Mouse (Mus musculus): ENCODE measurements around the gene Aqp3. TPM values are rescaled to one million over a fixed set of nuclear protein-coding genes. Genes with fewer than 3 reads are reported as not detected.
"Not testable (repeated sequence)": the region's sequence is repeated elsewhere in the genome, so short reads cannot be mapped to it uniquely, and the experiment has no call there.

Gene Aqp3
- total and polyA plus RNA-seq, 3 experiments, result 0.12 to 0.42 TPM; not detected in 1

- Histone ChIP-seq H3K27me3 (ENCODE audit: control insufficient read depth in 1 of 2, insufficient read depth in 2 of 2, low read length in 2 of 2) (no peaks in the 10 kb centered on the region), H3K9me3 (replicated peaks; ENCODE audit: insufficient read depth, low read length) (no peaks in the 10 kb centered on the region), H3K79me2 (ENCODE audit: control insufficient read depth, insufficient read depth, low read length, poor library complexity) (no peaks in the 10 kb centered on the region), H3K4me1 (ENCODE audit: control insufficient read depth in 1 of 2, insufficient read depth in 2 of 2, low read length in 2 of 2) (peaks cover 28 to 47% of the 10 kb centered on the region in 2 experiments), H3K4me3 (ENCODE audit: control insufficient read depth in 1 of 2, insufficient read depth in 1 of 2, low read depth in 2 of 2, low read length in 2 of 2) (no peak overlapping the region), H3K9ac (ENCODE audit: control insufficient read depth, low read depth, low read length, poor library complexity, severe bottlenecking) (peak overlapping the region; percentile 13; the same call in 1 of the 2 replicates), H3K36me3 (ENCODE audit: control insufficient read depth in 1 of 2, insufficient read depth in 2 of 2, low read length in 2 of 2) (peaks cover 0 to 37% of the 10 kb centered on the region in 2 experiments; a peak in 2 of 4 replicates), H3K27ac (ENCODE audit: control insufficient read depth, low read depth, low read length) (peak overlapping the region; percentile 95)
- DNase-seq (ENCODE audit: low read depth, low spot score), result no peak
- TF ChIP-seq MYC (IDR thresholded peaks at IDR 0.05; ENCODE audit: low read depth, low read length), result no peak
- TF ChIP-seq NELFE (IDR thresholded peaks at IDR 0.05; ENCODE audit: low read depth, low read length), result 0 out of 2 replicates have a peak, but pooled peaks have one; percentile 2
Observed at GRCm38 (mm10) chr4:41086947-41087346, 11.0 kb downstream of the Aqp3 start.

- H3K9me3 ChIP-seq (replicated peaks; ENCODE audit: insufficient read depth, low read length), result no peaks in the 10 kb centered on the region
- peaks cover 28 to 51% of the 10 kb centered on the region in 2 experiments for H3K4me1 ChIP-seq (ENCODE audit: control insufficient read depth in 1 of 2, insufficient read depth in 2 of 2, low read length in 2 of 2)
- H3K27ac ChIP-seq (ENCODE audit: control insufficient read depth, low read depth, low read length), result no peak overlapping the region
- DNase-seq (ENCODE audit: low read depth, low spot score), result peak; percentile 35
- no peak overlapping the region for H3K4me3 ChIP-seq (ENCODE audit: control insufficient read depth in 1 of 2, insufficient read depth in 1 of 2, low read depth in 2 of 2, low read length in 2 of 2)
- H3K27me3 ChIP-seq (ENCODE audit: control insufficient read depth in 1 of 2, insufficient read depth in 2 of 2, low read length in 2 of 2), result no peaks in the 10 kb centered on the region
- H3K79me2 ChIP-seq (ENCODE audit: control insufficient read depth, insufficient read depth, low read length, poor library complexity), result no peaks in the 10 kb centered on the region
- peaks cover 0 to 45% of the 10 kb centered on the region in 2 experiments; a peak in 2 of 4 replicates for H3K36me3 ChIP-seq (ENCODE audit: control insufficient read depth in 1 of 2, insufficient read depth in 2 of 2, low read length in 2 of 2)
- TF ChIP-seq SIN3A (IDR thresholded peaks at IDR 0.05; ENCODE audit: low read length) (peak; percentile 41; the same call in 1 of the 2 replicates), BHLHE40 (IDR thresholded peaks at IDR 0.05; ENCODE audit: borderline replicate concordance, low read depth, low read length) (no peak), GATA1 (IDR thresholded peaks at IDR 0.05; ENCODE audit: low read depth, low read length) (peak; percentile 64), USF2 (IDR thresholded peaks at IDR 0.05; ENCODE audit: borderline replicate concordance in 1 of 2, insufficient read depth in 1 of 2, low read depth in 1 of 2, low read length in 2 of 2) (no peak), ZNF384 (IDR thresholded peaks at IDR 0.05; ENCODE audit: low read depth, low read length) (peak; percentile 91), ETS1 (IDR thresholded peaks at IDR 0.05; ENCODE audit: low read depth, low read length) (peak; percentile 55), EP300 (IDR thresholded peaks at IDR 0.05; ENCODE audit: low read depth in 1 of 2, low read length in 2 of 2) (peak; percentile 36 to 47; a peak in 2 of 4 replicates), ELF1 (IDR thresholded peaks at IDR 0.05; ENCODE audit: low read depth, low read length) (peak; percentile 48; the same call in 1 of the 2 replicates), MXI1 (IDR thresholded peaks at IDR 0.05; ENCODE audit: low read depth, low read length) (0 out of 2 replicates have a peak, but pooled peaks have one; percentile 25), TCF12 (IDR thresholded peaks at IDR 0.05; ENCODE audit: low read depth, low read length) (peak; percentile 63; the same call in 1 of the 2 replicates), CTCF (IDR thresholded peaks at IDR 0.05 in 2 of 3, conservative IDR thresholded peaks at IDR 0.05 in 1 of 3; ENCODE audit: control insufficient read depth in 1 of 3, insufficient read depth in 1 of 3, low read depth in 2 of 3, low read length in 3 of 3, poor library complexity in 1 of 3, severe bottlenecking in 1 of 3) (no peak)
- H3K9ac ChIP-seq (ENCODE audit: control insufficient read depth, low read depth, low read length, poor library complexity, severe bottlenecking), result no peak overlapping the region
Observed at GRCm38 (mm10) chr4:41084819-41085218, 13.2 kb downstream of the Aqp3 start.

DNA sequence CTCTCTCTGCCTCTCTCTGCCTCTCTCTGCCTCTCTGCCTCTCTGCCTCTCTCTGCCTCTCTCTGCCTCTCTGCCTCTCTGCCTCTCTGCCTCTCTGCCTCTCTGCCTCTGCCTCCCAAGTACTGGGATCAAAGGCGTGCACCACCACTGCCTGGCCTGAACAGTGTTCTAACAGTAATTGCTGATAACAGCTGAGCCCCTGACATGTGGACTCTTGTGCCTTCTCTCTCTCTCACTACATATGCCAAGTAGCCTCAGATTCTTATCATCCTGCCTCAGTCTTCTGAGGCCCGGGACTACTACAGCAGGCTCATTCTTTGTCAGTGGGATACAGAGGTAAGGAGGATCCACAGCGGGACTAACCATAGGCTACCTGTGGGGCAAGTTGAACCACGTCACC is 15.2 kb downstream of the Aqp3 start:
- not testable (repeated sequence) for H3K27me3 ChIP-seq (ENCODE audit: control insufficient read depth in 1 of 2, insufficient read depth in 2 of 2, low read length in 2 of 2); H3K9ac ChIP-seq (ENCODE audit: control insufficient read depth, low read depth, low read length, poor library complexity, severe bottlenecking); H3K9me3 ChIP-seq (replicated peaks; ENCODE audit: insufficient read depth, low read length); H3K79me2 ChIP-seq (ENCODE audit: control insufficient read depth, insufficient read depth, low read length, poor library complexity); H3K4me3 ChIP-seq (ENCODE audit: control insufficient read depth in 1 of 2, insufficient read depth in 1 of 2, low read depth in 2 of 2, low read length in 2 of 2)
- Histone ChIP-seq H3K4me1 (ENCODE audit: control insufficient read depth in 1 of 2, insufficient read depth in 2 of 2, low read length in 2 of 2) (peaks cover 29 to 53% of the 10 kb centered on the region in 2 experiments), H3K27ac (ENCODE audit: control insufficient read depth, low read depth, low read length) (0 out of 2 replicates have a peak overlapping the region, but pooled peaks have one; percentile 10), H3K36me3 (ENCODE audit: control insufficient read depth in 1 of 2, insufficient read depth in 2 of 2, low read length in 2 of 2) (peaks cover 0 to 42% of the 10 kb centered on the region in 2 experiments; a peak in 2 of 4 replicates)
- peak; percentile 69 for DNase-seq (ENCODE audit: low read depth, low spot score)
- peak; percentile 28; the same call in 1 of the 2 replicates for TF ChIP-seq TCF12 (IDR thresholded peaks at IDR 0.05; ENCODE audit: low read depth, low read length)
- peak; percentile 68 for TF ChIP-seq SIN3A (IDR thresholded peaks at IDR 0.05; ENCODE audit: low read length)
- TF ChIP-seq RCOR1 (IDR thresholded peaks at IDR 0.05; ENCODE audit: low read depth, low read length), result peak; percentile 38; the same call in 1 of the 2 replicates
- peak; percentile 51; the same call in 1 of the 2 replicates for TF ChIP-seq MAX (IDR thresholded peaks at IDR 0.05; ENCODE audit: low read length)
- TF ChIP-seq MXI1 (IDR thresholded peaks at IDR 0.05; ENCODE audit: low read depth, low read length), result peak; percentile 54
- TF ChIP-seq EP300 (IDR thresholded peaks at IDR 0.05; ENCODE audit: low read depth in 1 of 2, low read length in 2 of 2), result 0 out of 4 replicates have a peak, but pooled peaks of 1 of the 2 experiments have one; percentile 25
- TF ChIP-seq MYC (IDR thresholded peaks at IDR 0.05; ENCODE audit: low read depth, low read length), result peak; percentile 66; the same call in 1 of the 2 replicates
- TF ChIP-seq ETS1 (IDR thresholded peaks at IDR 0.05; ENCODE audit: low read depth, low read length), result peak; percentile 73
- peak; percentile 47; the same call in 1 of the 2 replicates for TF ChIP-seq GATA1 (IDR thresholded peaks at IDR 0.05; ENCODE audit: low read depth, low read length)

Measured in MEL (cell line).